Mouse (Mus musculus) kidney, embryonic 16.5 days (tissue): ENCODE results near the gene Gm11020. TPM values are rescaled to one million over a fixed set of nuclear protein-coding genes. Genes with fewer than 3 reads are reported as not detected.

ENCODE experiments used
- ATAC-seq: fragments of 200-750 bp; cut with Nextera tagmentation; 2 replicates; pipeline ENCODE4 v1.8.0; 2017; ENCODE audit warnings: moderate TSS enrichment; ENCODE audit not compliant: low FRiP score, low TSS enrichment
- H3K27ac ChIP-seq: fragments of 300-500 bp; sonication (generic); 2 replicates; pipeline ENCODE4 v1.5.1; 2014; ENCODE audit warnings: low read length
- H3K27me3 ChIP-seq: fragments of 300-500 bp; sonication (generic); 2 replicates; pipeline ENCODE4 v1.6.1; 2014; ENCODE audit warnings: low read length, control low read depth, mixed read lengths; ENCODE audit not compliant: insufficient read depth
- H3K36me3 ChIP-seq: fragments of 300-500 bp; sonication (generic); 2 replicates; pipeline ENCODE4 v1.6.1; 2014; ENCODE audit warnings: low read length, control low read depth, mixed read lengths; ENCODE audit not compliant: insufficient read depth
- H3K4me1 ChIP-seq: fragments of 300-500 bp; sonication (generic); 2 replicates; pipeline ENCODE4 v1.6.1; 2014; ENCODE audit warnings: low read length, control low read depth, mixed read lengths; ENCODE audit not compliant: insufficient read depth
- H3K4me2 ChIP-seq: fragments of 300-500 bp; sonication (generic); replicated peaks from 2 replicates; pipeline ENCODE4 v1.6.1; 2014; ENCODE audit warnings: low read depth, low read length
- H3K4me3 ChIP-seq: fragments of 300-500 bp; sonication (generic); 2 replicates; pipeline ENCODE4 v1.5.1; 2014; ENCODE audit warnings: mild to moderate bottlenecking, low read length
- H3K9ac ChIP-seq: fragments of 300-500 bp; sonication (generic); replicated peaks from 2 replicates; pipeline ENCODE4 v1.6.1; 2014; ENCODE audit warnings: low read length
- H3K9me3 ChIP-seq: fragments of 300-500 bp; sonication (generic); 2 replicates; pipeline ENCODE4 v1.6.1; 2016; ENCODE audit warnings: low read length, control low read depth
- WGBS: fragments of 180-500 bp; shearing (Covaris S2); extraction: QIAGEN DNeasy Blood & Tissue Kit; methylation state at CpG from one replicate; pipeline ENCODE4 v1.1.7; 2014; 5-methylcytosine and 5-hydroxymethylcytosine counted together
- polyA plus RNA-seq: library from polyadenylated mRNA; unstranded; fragments of >200 nt; fragmentation: Nextera tagmentation; extraction: Ambion mirVana; gene quantifications from 2 replicates; pipeline ENCODE4 v1.2.1, GENCODE M21; 2015

The Gm11020 gene
- polyA plus RNA-seq, 1 experiment from 2014 or later, result not detected

- H3K9me3 ChIP-seq, result no peaks in the 10 kb centered on the region; the same call in 1 of the 2 replicates
- ATAC-seq, result peak; percentile 79
- H3K27ac ChIP-seq, result peak overlapping the region; percentile 90
- H3K36me3 ChIP-seq, result peaks cover 9% of the 10 kb centered on the region; the same call in 1 of the 2 replicates
- peak overlapping the region; percentile 75 for H3K4me3 ChIP-seq
- H3K4me1 ChIP-seq, result peaks cover 18% of the 10 kb centered on the region
- under 1% methylated on average over 23 of the region's 24 CpGs for WGBS
- H3K9ac ChIP-seq, result peak overlapping the region; percentile 88
- H3K4me2 ChIP-seq, result peak overlapping the region; percentile 78
- no peaks in the 10 kb centered on the region for H3K27me3 ChIP-seq
These were observed 19.8 kb downstream of the Gm11020 start for GRCm38 (mm10) chr8:104341106-104341561.

- peak overlapping the region; percentile 88 for H3K9ac ChIP-seq
- H3K4me3 ChIP-seq, result peak overlapping the region; percentile 75
- no peak for ATAC-seq
- no peaks in the 10 kb centered on the region for H3K9me3 ChIP-seq
- 43% methylated on average over 6 of the region's 6 CpGs for WGBS
- peaks cover 18% of the 10 kb centered on the region for H3K4me1 ChIP-seq
- peaks cover 14% of the 10 kb centered on the region for H3K36me3 ChIP-seq
- peak overlapping the region; percentile 78 for H3K4me2 ChIP-seq
- no peaks in the 10 kb centered on the region for H3K27me3 ChIP-seq
- peak overlapping the region; percentile 90; the same call in 1 of the 2 replicates for H3K27ac ChIP-seq
These were observed 20.3 kb downstream of the Gm11020 start for GRCm38 (mm10) chr8:104341678-104342077.

- no peak overlapping the region for H3K4me3 ChIP-seq
- no peak overlapping the region for H3K4me2 ChIP-seq
- no peak overlapping the region for H3K27ac ChIP-seq
- ATAC-seq, result no peak
- WGBS, result 69% methylated on average over 5 of the region's 5 CpGs
- peaks cover 18% of the 10 kb centered on the region for H3K4me1 ChIP-seq
- H3K27me3 ChIP-seq, result no peaks in the 10 kb centered on the region
- no peaks in the 10 kb centered on the region for H3K9me3 ChIP-seq
- H3K36me3 ChIP-seq, result peaks cover 15% of the 10 kb centered on the region
- H3K9ac ChIP-seq, result no peak overlapping the region
These were observed 21.1 kb downstream of the Gm11020 start for GRCm38 (mm10) chr8:104342426-104342825.

- Histone ChIP-seq H3K36me3 (peaks cover 21% of the 10 kb centered on the region), H3K27ac (no peak overlapping the region), H3K4me2 (no peak overlapping the region), H3K9ac (no peak overlapping the region), H3K4me1 (peaks cover 18% of the 10 kb centered on the region), H3K27me3 (no peaks in the 10 kb centered on the region), H3K4me3 (no peak overlapping the region), H3K9me3 (no peaks in the 10 kb centered on the region)
- ATAC-seq, result peak; percentile 31; the same call in 1 of the 2 replicates
- WGBS, result 10% methylated on average over 7 of the region's 7 CpGs
These were observed 22.6 kb downstream of the Gm11020 start for GRCm38 (mm10) chr8:104343957-104344356.

- no peak overlapping the region for H3K4me2 ChIP-seq
- H3K36me3 ChIP-seq, result peaks cover 21% of the 10 kb centered on the region
- H3K9me3 ChIP-seq, result no peaks in the 10 kb centered on the region
- H3K27ac ChIP-seq, result no peak overlapping the region
- WGBS, result 93% methylated on average over 5 of the region's 5 CpGs
- no peaks in the 10 kb centered on the region for H3K27me3 ChIP-seq
- H3K9ac ChIP-seq, result no peak overlapping the region
- no peak overlapping the region for H3K4me3 ChIP-seq
- H3K4me1 ChIP-seq, result peaks cover 13% of the 10 kb centered on the region
- no peak for ATAC-seq
These were observed 23.3 kb downstream of the Gm11020 start for GRCm38 (mm10) chr8:104344622-104345021.

GRCm38 (mm10) chr8:104346706-104347105, 25.3 kb downstream of the Gm11020 start:
- WGBS, result 58% methylated on average over 12 of the region's 12 CpGs

GRCm38 (mm10) chr8:104348971-104349370, 27.6 kb downstream of the Gm11020 start:
- Histone ChIP-seq H3K4me3 (no peak overlapping the region), H3K4me2 (no peak overlapping the region), H3K27me3 (no peaks in the 10 kb centered on the region), H3K9ac (no peak overlapping the region), H3K4me1 (peaks cover 3% of the 10 kb centered on the region; the same call in 1 of the 2 replicates), H3K36me3 (peaks cover 19% of the 10 kb centered on the region), H3K27ac (no peak overlapping the region), H3K9me3 (no peaks in the 10 kb centered on the region)
- ATAC-seq, result no peak
- WGBS, result 82% methylated on average over 5 of the region's 5 CpGs

More at GRCm38 (mm10) chr8:104346706-104347105, 25.3 kb downstream of the Gm11020 start:
- no peak overlapping the region for H3K4me2 ChIP-seq
- no peak for ATAC-seq
- H3K36me3 ChIP-seq, result peaks cover 21% of the 10 kb centered on the region
- H3K9me3 ChIP-seq, result no peaks in the 10 kb centered on the region
- no peaks in the 10 kb centered on the region for H3K27me3 ChIP-seq
- no peak overlapping the region for H3K9ac ChIP-seq
- peaks cover 7% of the 10 kb centered on the region for H3K4me1 ChIP-seq
- H3K27ac ChIP-seq, result no peak overlapping the region
- no peak overlapping the region for H3K4me3 ChIP-seq

GRCm38 (mm10) chr8:104350047-104350446, 28.7 kb downstream of the Gm11020 start:
- WGBS, result 68% methylated on average over 13 of the region's 13 CpGs
- H3K36me3 ChIP-seq, result peaks cover 23% of the 10 kb centered on the region
- ATAC-seq, result no peak
- no peak overlapping the region for H3K9ac ChIP-seq
- H3K9me3 ChIP-seq, result no peaks in the 10 kb centered on the region
- H3K27me3 ChIP-seq, result no peaks in the 10 kb centered on the region
- H3K4me3 ChIP-seq, result no peak overlapping the region
- no peak overlapping the region for H3K4me2 ChIP-seq
- no peak overlapping the region for H3K27ac ChIP-seq
- no peaks in the 10 kb centered on the region; the same call in 1 of the 2 replicates for H3K4me1 ChIP-seq

- no peaks in the 10 kb centered on the region for H3K27me3 ChIP-seq
- H3K4me1 ChIP-seq, result no peaks in the 10 kb centered on the region; the same call in 1 of the 2 replicates
- WGBS, result 56% methylated on average over 5 of the region's 5 CpGs
- peaks cover 25% of the 10 kb centered on the region for H3K36me3 ChIP-seq
- H3K4me2 ChIP-seq, result no peak overlapping the region
- no peaks in the 10 kb centered on the region for H3K9me3 ChIP-seq
- H3K9ac ChIP-seq, result no peak overlapping the region
- H3K27ac ChIP-seq, result no peak overlapping the region
- ATAC-seq, result peak; percentile 42; the same call in 1 of the 2 replicates
- H3K4me3 ChIP-seq, result no peak overlapping the region
These were observed 31.8 kb downstream of the Gm11020 start for GRCm38 (mm10) chr8:104353186-104353585.

- Histone ChIP-seq H3K36me3 (peaks cover 25% of the 10 kb centered on the region), H3K27ac (no peak overlapping the region), H3K9ac (no peak overlapping the region), H3K4me2 (no peak overlapping the region), H3K4me1 (no peaks in the 10 kb centered on the region; the same call in 1 of the 2 replicates), H3K4me3 (no peak overlapping the region), H3K27me3 (no peaks in the 10 kb centered on the region), H3K9me3 (no peaks in the 10 kb centered on the region)
- 82% methylated on average over 10 of the region's 10 CpGs for WGBS
- ATAC-seq, result no peak
These were observed 33.1 kb downstream of the Gm11020 start for GRCm38 (mm10) chr8:104354504-104354903.
